Mouse (Mus musculus): ENCODE results near the gene Ripply3.
"Not testable (repeated sequence)": the region's sequence is repeated elsewhere in the genome, so short reads cannot be mapped to it uniquely, and the experiment has no call there.

Gene Ripply3

DNA sequence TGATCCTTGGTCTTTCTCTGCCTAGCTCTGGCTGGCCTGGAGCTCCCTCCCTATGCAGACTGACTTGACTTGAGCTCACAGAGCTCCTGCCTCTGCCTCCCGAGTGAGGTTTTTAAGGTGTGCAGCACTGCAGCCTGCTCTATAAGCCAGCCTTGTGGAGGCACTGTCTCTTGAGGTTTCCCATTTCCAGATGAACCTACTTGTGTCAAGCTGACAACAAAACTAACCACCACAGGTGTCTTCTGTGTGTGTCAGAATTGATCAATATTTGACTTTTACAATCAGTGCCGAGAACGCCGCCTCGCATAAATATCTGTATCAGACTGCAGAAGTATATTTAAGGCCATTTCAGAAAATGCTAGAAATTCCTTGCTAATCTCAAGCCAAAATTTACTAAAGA is 13.6 kb upstream of the Ripply3 start:
- DNase-seq (ENCODE audit: low spot score in 2 of 2): no peak

DNA sequence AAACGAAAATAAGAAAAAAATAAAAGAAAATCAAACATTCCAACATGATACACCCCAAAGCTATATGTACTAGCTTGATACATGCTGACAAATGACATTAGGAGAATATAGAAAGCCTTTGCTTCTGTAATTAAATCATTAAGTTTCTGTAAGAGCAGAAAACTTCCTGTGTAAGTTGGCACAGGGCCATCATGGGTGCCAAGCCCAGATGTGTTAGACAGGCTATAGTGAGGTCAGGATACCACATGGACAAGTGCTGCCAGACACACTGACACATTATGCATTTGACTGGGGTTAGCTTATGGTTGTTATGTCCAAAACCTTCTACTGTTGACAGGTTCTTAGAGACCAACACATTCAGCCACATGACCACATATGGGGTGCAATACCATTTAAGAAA is 13.0 kb upstream of the Ripply3 start:
- no peak for DNase-seq (ENCODE audit: low spot score in 2 of 2)

DNA sequence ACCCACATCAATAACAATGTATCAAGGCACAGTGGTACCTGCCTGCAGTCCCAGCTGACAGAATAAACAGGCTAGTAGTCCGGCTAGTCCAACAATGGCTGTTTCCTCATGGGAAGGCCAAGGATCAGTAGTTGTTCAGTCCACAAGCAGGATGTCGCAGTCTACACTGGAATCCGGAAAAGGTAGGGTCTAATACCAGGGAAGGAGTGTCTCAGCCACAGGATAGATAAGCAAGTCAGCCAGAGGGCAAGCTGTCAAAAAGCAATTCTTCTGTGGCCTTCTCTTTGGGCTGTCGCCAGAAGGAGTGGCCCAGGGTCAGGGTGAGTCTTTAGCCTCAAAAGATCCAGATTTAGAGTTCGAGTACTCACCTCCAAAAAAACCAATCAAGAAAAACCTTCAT is 10.5 kb upstream of the Ripply3 start:
- no peak for DNase-seq (ENCODE audit: low spot score in 2 of 2)

DNA sequence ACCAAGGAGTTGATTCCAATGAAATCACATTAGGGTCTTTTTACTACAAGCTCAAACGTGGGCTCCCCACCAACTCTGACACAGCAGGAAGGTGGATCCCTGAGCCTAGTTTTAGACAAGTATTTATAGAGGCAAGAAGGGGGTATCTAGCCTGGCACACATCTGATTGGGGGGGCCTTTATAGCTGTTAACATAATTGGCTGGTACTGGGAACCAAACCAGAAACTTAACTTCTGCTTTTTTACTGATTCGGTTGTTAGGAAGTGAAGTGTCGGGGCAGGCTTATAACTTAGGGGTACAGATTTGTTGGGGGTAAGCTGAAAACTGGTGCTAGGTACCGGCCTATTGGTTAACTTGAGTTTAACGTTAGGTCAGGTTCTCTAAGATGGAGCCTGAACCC is 8.0 kb upstream of the Ripply3 start:
- DNase-seq (ENCODE audit: low spot score in 2 of 2): no peak

DNA sequence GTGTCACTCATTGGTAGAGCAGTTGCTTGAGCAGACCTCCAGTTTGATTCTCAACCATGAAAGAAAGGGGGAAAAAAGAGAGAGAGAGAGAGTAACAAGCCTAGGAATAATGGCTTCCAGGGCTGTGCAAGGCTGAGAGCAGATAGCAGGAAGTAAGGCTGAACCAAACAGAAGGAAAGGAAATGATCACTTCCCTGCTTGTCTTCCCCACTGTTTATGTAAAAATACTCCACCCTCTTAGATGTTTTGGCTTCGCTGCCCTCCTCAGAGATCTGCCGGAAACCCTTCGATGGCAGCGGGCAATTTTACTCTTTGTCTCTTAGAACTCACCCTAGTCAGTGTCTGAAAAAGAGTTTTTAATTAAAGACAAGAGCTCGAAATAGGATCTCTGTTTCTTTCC is 4.5 kb upstream of the Ripply3 start:
- no peak for DNase-seq (ENCODE audit: low spot score in 2 of 2)

DNA sequence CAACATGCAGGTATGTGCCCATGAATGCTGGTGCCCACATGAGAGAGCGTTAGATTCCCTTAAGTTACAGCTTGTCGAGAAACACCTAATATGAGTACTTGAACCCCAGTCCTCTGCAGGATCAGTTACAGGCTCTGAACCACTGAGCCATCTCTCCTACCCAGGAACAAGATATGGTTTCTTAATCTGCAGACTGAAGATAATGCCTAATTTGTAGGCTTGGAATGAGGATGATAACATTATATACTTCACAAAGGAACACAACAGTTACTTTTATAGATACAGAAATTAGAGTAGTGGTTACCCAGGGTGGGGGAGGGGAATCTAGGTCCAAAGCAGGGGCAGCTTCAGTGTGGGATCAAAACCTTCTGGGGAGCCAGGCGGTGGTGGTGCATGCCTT is 2.2 kb upstream of the Ripply3 start:
- no peak for DNase-seq (ENCODE audit: low spot score in 2 of 2)

DNA sequence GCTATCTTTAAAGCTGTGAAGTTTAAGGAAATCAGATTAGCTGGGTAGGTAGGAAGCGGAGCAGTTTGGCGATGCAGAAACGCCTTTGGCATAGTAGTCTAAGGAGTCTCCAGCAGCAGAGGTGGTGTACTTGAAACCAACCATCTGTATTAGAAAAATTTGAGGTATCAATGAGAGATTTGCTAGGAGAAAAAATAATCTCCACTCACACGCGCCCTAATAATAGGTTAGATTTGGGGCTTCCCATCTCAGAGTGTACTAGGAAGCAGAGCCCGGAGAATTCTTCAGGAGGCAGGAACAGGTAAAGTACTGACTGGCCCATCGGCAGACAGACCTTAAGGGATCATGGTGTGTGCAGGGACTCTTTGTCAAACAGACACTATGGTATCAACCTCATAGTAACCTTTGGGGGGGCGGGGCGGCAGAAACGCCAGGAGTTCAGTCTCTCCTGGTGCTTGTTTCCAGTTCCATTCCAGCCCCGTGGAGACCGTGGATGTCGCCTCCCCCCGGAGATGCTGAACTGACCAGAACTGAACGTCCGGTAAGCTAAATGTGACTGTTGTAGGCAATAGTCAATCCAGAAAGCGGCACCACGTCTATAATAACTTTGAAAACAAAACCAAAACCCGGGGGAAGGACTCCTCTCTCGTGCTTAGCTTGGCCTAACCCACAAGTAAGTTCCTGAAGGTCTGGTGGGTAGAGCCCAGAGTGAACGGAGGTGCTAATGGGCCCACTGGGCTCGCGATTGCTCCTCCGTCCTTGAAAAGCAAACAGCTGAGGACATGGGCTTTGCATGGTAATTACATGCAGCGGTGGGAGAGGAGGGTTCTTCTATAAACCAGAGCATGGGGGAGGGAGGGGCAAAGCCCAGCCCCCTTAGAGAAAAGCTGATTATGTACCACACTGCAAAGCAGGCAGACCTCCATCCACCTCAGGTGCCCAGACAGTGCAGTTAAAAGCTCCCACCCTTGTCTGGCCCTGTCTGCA is 954 bp downstream of the Ripply3 start:
- DNase-seq (ENCODE audit: low spot score in 2 of 2): no peak

DNA sequence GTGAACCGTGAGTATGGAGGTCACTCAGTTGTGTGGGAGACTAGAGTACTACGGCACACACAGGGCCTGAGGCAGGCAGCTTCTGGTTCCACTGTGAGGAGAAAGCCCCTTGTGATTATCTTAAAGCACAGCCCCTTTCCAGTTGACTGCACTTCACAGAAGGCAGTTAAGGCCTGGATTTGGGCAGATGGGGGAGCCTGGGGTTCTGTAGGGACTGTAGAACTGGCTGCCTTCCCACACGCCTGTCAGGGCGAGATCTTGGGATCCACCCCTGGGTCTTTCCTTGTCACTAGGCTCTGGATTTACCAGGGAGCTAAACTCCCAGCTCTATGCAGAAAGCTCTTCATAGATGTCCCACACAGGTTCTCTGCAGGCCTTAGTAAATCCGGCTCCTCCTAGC is 2.2 kb downstream of the Ripply3 start:
- no peak for DNase-seq (ENCODE audit: low spot score in 2 of 2)

DNA sequence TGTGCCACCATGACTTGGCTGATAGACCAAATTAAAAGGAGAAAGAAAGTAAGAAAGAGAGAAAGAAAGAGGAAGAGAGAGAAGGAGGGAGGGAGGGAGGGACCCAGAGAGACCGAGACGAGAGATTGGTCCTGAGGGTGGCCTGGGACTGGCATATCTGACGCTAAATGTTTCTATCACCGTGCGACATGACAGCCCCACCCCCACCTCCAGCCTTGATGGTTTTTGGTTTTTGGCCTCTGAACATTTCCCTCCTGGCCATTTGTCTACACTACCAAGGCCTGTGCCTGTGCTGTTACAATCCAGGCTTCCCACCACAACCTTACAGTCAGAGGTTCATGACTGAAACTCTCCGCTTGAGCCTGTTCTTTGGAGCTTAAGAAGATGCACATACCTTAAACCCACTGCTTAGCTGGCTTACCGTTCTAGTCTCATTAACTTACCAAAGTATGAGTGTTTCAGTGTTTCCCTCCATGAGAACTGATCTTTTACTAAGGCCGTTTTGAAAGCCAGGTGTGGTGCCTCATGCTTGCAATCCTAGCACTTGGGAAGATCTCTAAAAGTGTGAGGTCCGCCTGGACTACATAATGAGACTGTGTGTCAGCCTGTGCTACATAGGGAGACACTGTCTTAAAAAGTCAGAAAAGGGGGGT is 3.1 kb downstream of the Ripply3 start:
- no peak for DNase-seq (ENCODE audit: low spot score in 2 of 2)

DNA sequence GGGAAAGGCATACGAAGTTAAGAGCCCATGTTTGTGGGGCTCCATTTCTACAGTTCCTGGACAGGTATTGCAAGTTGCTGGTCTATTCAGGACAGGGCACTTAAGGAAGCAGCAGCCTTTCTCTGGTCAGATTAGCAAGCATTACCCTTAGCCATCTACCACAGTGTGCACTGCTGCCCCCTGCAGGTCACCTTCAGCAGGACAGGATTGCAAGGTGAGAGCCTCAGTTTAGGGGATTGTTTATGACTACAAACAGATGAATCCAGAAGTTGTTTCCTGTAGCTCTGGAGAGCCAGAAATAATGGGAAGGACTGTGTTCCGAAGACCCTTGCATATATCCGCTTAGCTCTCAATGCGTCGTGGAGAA is 3.6 kb downstream of the Ripply3 start:
- peak; percentile 31 to 71 for DNase-seq (ENCODE audit: low spot score in 2 of 2)

DNA sequence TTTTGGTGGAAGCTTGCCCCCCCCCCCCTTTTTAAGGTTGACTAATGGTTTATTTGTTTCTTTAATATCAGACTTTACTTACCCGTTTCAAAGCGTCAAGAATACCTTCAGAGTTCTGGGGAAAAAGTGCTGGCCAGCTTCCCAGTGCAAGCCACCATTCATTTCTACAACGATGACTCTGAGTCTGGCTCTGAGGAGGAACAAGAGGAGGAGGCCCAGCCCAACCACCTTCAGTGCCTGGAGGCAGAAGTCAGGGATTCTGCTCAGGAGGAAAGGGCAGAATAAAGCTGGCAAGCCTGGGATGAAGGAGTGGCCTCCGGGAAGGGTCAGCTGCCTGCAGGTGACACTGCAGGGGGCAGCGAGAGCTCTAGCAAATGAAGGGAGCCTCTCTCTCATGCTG is 7.4 kb downstream of the Ripply3 start:
- no peak for DNase-seq (ENCODE audit: low spot score in 2 of 2)

DNA sequence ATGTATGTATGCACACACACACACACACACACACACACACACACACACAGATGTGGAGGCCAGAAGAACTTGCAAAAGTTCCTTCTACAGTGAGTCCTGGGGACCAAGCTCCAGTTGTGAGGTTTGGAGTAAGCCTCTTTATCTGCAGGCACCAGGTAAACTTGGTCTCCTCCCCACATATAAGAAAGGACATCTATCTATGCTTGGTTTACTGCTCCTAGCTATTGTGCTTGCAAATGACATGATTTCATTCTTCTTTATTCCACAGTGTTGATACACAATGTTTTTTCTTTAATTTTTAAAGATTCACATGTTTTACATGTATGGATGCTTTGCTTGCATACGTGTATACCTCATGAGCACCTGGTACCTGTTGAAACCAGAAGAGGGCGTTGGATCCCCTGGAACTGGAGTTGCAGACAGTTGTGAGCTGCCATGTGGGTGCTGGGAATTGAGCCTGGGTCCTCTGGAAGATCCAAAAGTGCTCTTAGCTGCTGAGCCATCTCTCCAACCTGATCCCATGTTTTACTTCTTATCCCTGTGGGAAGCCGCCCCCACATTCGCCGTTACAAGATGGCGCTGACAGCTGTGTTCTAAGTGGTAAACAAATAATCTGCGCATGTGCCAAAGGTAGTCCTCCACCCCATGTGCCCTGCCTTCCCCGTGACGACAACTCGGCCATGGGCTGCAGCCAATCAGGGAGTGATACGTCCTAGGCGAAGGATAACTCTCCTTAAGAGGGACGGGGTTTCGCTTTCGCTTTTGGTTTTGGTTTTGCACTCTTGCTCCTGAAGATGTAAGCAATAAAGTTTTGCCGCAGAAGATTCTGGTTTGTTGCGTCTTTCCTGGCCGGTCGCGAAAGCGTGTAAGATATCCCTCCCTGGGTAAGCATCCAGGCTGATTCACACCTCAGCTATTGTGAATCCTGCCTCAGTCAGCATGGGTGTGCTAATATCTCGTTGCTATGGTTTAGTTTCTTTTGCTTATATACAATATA is 11.2 kb downstream of the Ripply3 start:
- not testable (repeated sequence) for DNase-seq (ENCODE audit: low spot score in 2 of 2)

DNA sequence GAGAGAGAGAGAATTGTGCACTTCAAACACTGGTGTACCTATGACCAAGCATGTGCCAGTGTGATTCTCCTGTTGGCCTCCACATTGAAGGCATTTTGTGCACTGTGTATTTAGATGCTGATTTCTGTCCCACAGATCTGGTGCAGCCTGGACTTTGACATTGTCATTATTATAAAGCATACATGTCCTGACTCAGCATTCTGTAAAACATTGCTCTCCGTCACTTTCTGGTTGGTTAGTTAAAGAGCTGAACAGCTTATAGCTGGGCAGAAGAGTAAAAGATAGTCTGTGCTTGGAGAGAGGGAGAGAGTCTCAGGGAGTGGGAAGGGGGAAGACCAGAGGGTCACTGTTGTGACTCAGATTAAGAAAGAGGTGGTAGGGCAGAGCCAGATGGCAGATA is 17.5 kb downstream of the Ripply3 start:
- no peak for DNase-seq (ENCODE audit: low spot score in 2 of 2)

DNA sequence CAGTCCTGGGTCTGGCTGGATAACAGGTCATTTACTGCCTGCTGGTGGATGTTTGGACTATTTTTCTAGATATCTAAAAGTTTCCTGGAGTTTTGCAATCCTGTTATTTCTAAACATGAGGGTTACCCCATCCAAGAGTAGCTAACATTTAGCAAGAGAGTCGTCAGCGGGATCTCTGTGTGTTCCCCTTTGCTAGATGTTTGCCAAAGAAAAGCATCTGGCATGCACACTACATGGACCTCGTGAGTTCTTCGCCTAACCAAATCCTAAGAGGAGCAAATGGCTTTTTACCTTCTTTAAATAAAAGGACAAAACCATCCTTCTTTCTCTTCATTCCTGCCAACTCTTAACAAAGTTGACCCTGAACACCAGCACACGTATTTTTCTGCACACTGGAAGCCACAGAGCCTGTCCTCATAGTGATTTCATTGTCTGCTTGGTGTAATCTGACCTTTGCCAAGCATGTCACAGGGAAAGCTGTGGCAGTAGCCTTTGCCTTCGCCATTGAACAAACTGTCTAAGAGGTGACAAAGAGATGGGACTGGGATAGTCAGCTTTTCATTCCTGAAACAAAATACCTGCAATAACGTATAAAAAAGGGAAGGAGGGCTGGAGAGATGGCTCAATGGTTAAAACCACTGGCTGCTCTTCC is 19.0 kb downstream of the Ripply3 start:
- no peak for DNase-seq (ENCODE audit: low spot score in 2 of 2)

DNA sequence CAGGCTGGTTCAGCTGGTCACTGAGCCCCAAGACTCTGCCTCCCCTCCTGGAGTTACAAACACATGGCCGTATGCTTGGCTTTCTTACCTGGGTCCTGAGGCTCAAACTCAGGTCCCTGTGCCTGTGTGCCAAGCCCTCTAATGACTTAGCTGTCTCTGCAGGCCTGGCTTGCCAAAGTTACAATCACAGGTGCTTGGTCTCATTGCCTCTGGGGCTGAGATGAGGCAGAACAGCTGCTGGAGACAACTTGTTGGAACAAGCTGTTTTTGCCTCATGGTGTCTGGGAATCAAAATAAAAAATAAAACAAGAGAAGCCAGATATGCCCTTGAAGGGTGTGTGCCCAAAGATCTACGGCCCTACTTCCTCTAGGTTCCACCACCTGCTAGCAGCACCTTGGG is 20.6 kb downstream of the Ripply3 start:
- DNase-seq (ENCODE audit: low spot score in 2 of 2): no peak

DNA sequence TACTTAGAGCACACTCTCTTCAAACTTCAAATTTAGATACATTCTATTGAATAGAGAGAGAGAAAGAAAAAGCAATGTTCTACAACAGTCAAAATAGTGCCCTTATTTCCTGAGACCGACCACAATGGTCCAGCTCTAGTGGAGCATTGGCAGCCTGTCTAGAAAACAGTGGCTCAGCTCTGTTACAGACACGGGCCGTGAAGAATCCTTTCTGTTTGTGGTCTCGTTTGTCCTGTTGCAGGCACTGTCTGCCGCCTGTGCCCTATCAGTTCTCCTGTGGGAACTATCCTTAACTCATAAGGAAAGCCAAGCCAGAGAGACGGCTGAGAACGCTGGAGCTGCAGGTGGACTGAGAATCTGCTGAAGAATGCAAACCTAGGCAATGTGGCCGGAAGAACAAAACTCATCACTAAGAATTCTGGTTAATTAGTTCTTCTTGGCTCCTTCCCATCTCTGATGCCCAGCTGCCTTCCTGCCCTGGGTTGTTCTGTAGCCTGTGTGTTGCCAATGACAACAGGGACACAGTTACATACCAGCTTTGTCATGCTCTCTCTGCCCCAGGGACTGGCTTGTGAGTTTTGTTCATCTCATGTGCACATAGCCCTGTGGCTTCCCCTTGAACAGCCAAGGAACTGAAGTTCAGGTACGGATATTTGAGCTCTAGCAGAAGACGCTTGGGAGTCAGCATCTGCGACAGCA is 21.5 kb downstream of the Ripply3 start:
- no peak for DNase-seq (ENCODE audit: low spot score in 2 of 2)

DNA sequence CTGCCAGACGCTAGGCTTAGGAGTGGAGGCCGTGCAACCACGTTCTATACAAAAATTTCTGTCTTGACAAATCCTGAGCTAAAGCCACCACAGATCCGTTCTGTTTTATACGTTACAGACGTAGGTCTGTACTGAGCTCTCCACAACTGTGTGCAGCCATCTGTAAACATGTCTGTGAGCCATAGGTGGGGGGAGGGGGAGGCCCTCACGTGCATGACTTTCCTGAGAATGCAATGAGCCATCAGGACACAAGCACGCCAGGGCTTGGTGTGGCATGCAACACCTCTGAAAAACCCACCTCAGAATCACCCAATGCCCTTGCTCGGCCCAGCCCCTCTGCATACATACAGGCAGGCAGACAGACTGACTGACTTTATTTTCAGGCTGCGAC is 22.1 kb downstream of the Ripply3 start:
- no peak for DNase-seq (ENCODE audit: low spot score in 2 of 2)

DNA sequence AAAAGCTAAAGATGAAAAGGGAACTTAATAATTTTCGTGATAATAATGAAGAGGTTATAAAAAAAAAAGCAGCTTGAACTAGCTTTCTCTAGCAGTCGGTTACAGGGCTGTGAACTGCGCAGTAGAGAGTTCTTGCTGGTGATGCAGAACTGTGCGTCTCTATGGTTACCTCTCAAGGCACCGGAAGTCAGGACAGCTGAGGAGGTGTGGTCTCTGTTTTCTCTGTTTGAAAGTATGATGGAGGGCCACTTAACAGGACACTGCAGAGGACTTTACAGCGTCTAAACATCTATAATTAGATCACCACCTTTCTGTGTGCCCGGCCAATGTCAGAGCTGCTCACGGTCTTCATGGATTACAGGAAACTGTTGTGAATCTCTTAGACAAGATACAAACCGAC is 26.2 kb downstream of the Ripply3 start:
- peak; percentile 27 to 43 for DNase-seq (ENCODE audit: low spot score in 2 of 2)

DNA sequence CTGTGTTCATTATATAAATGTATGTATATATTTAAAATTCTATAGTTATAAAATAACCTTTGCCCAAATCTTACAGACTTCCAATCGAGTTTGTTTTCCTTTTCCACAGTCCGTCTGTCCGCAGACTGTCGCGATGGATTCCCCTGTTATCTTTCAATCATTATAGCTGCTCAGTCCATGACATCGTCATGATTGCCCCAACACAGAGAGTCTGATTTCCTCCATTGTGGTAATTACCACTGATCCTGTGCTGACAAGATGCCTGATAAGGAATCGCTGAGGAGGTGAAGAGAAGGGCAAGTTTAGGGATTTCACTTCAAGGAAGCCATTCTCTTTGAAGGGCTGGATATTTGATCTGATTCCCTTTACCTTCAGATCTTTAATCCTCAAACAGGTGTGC is 27.8 kb downstream of the Ripply3 start:
- DNase-seq (ENCODE audit: low spot score in 2 of 2): no peak

DNA sequence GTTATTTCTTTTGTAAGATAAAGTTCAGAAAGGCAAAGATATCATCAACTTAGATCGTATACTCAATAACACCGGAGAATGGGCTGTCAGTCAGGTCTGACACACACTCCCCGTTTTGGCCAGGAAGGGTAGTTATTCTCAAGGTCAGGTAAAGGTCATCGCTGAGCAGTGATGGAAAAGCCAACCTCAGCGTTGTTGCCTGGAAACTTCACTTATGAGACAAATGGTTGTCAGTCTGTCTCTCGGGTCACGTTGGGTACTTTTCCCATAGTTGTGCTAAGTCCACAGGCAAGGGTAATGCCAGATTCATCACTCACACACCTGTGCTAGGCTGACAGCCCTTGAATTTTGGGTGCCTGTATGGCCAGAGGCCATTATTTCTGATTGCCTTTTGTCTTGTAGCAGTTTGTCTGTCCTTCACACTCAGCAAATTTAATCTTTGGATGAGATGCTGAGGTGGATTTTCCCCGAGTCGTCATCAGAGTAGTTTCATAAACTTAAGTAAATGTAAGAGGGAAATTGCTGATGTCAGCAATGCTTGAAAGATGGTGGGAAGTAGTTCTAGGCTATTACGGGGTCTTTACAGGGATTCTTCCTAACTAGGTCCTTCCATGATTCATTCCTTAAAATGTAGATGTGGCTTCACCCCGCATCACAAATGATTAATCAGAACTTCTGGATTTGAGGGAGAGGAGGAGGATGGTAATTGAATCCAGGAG is 28.7 kb downstream of the Ripply3 start:
- no peak for DNase-seq (ENCODE audit: low spot score in 2 of 2)

Data from thymus, postnatal 10 days (tissue).